In the genomic region with DNA sequence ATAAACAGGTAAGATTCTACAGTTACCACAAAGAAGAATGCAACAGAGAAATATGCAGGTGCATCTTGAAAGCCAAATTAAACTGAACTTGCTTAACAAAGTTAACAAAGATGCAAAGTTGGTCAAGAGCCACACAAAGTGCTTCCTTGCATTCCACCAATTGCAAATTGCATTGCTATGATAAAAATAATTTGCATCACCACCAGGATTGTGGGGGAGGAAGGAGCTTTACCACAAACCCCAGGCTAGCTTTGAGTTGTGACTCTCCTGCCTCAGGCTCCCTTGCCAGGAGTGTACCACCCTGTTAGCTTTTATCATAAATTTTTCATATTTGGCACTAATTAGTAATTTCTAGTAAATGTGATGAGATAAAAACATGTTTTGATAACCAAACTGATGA, we compare ENCODE assay signal across 20 mouse cellular contexts. TPM values are rescaled to one million over a fixed set of nuclear protein-coding genes. Genes with fewer than 3 reads are reported as not detected.
A peak's percentile ranks its signal among the peaks of the same experiment; 100 is the strongest.
DNase-seq lines count a peak whose midpoint lies in the region; ATAC-seq lines count a peak whose summit lies in the region.
"Had no signal": no experiment of that assay in that cellular context is flagged by ENCODE, and none has a peak within 500 bp of the region (broad histone marks: within the 10 kb centered on the region; RNA-seq: fewer than 3 reads in every experiment).

No protein-coding gene starts in this region.

- ATAC-seq in midbrain, embryonic 11.5 days (ENCODE audit: low FRiP score): no peak
- ATAC-seq in midbrain, embryonic 13.5 days: no peak
- ATAC-seq in granulocyte monocyte progenitor cell, adult 5-6 weeks (replicated peaks; ENCODE audit: poor library complexity, severe bottlenecking): peak; percentile 78
- peak; percentile 63 for ATAC-seq in megakaryocyte progenitor cell, adult 5-6 weeks (replicated peaks; ENCODE audit: poor library complexity)
- no peak for ATAC-seq in forebrain, embryonic 11.5 days (replicated peaks; ENCODE audit: low FRiP score)
- ATAC-seq: forebrain, embryonic 14.5 days; forebrain, embryonic 16.5 days had no signal

- no peak overlapping the region for H3K4me3 ChIP-seq in midbrain, embryonic 11.5 days (ENCODE audit: low read depth, low read length)
- no peak overlapping the region for H3K4me3 ChIP-seq in midbrain, embryonic 13.5 days (replicated peaks)
- no peak overlapping the region for H3K4me3 ChIP-seq in forebrain, embryonic 11.5 days (ENCODE audit: low read depth, low read length)
- H3K4me3 ChIP-seq: embryonic facial prominence, embryonic 10.5 days; embryonic facial prominence, embryonic 12.5 days; forebrain, embryonic 12.5 days had no signal

- no peak overlapping the region for H3K27ac ChIP-seq in midbrain, embryonic 11.5 days (ENCODE audit: low read depth, low read length)
- H3K27ac ChIP-seq in midbrain, embryonic 13.5 days: no peak overlapping the region
- H3K27ac ChIP-seq in forebrain, embryonic 11.5 days (ENCODE audit: low read depth, low read length): no peak overlapping the region
- H3K27ac ChIP-seq: embryonic facial prominence, embryonic 10.5 days; embryonic facial prominence, embryonic 12.5 days; forebrain, embryonic 12.5 days had no signal

- H3K9me3 ChIP-seq in midbrain, embryonic 11.5 days (ENCODE audit: control insufficient read depth, low read length): no peaks in the 10 kb centered on the region
- no peaks in the 10 kb centered on the region for H3K9me3 ChIP-seq in midbrain, embryonic 13.5 days
- no peaks in the 10 kb centered on the region for H3K9me3 ChIP-seq in forebrain, embryonic 11.5 days (ENCODE audit: control insufficient read depth, low read length)
- H3K9me3 ChIP-seq: embryonic facial prominence, embryonic 10.5 days; embryonic facial prominence, embryonic 12.5 days; forebrain, embryonic 12.5 days had no signal

- no peaks in the 10 kb centered on the region for H3K27me3 ChIP-seq in midbrain, embryonic 11.5 days (ENCODE audit: control insufficient read depth, insufficient read depth, low read length)
- no peaks in the 10 kb centered on the region for H3K27me3 ChIP-seq in midbrain, embryonic 13.5 days
- no peaks in the 10 kb centered on the region for H3K27me3 ChIP-seq in forebrain, embryonic 11.5 days (ENCODE audit: control insufficient read depth, insufficient read depth, low read length)
- H3K27me3 ChIP-seq: embryonic facial prominence, embryonic 12.5 days; forebrain, embryonic 12.5 days had no signal

- DNase-seq in midbrain, embryonic 11.5 days (ENCODE audit: low spot score, missing footprints): peak; percentile 60
- DNase-seq in 416B (ENCODE audit: low read depth): peak; percentile 73
- no peak for DNase-seq in forebrain, embryonic 11.5 days (ENCODE audit: low spot score)
- no peak for DNase-seq in cerebellum, postnatal 25 days
- DNase-seq: adrenal gland, adult 2 months; adrenal gland, postnatal 10 days; adrenal gland, postnatal 25 days; cerebellum, adult 11 months; cerebellum, adult 18-20 months; cerebellum, adult 8-10 months; cerebellum, adult 9-11 months; cerebellum, postnatal 14 days had no signal

- H3K4me2 ChIP-seq in midbrain, embryonic 11.5 days: no peak overlapping the region
- H3K4me2 ChIP-seq in midbrain, embryonic 13.5 days (replicated peaks): no peak overlapping the region
- no peak overlapping the region for H3K4me2 ChIP-seq in forebrain, embryonic 11.5 days (ENCODE audit: low read depth, low read length, severe bottlenecking)
- H3K4me2 ChIP-seq: embryonic facial prominence, embryonic 12.5 days; forebrain, embryonic 12.5 days had no signal

- H3K9ac ChIP-seq in midbrain, embryonic 11.5 days (ENCODE audit: low read length): no peak overlapping the region
- H3K9ac ChIP-seq in midbrain, embryonic 13.5 days (replicated peaks): no peak overlapping the region
- no peak overlapping the region for H3K9ac ChIP-seq in forebrain, embryonic 11.5 days (ENCODE audit: low read length)
- H3K9ac ChIP-seq: embryonic facial prominence, embryonic 12.5 days; forebrain, embryonic 12.5 days had no signal

- H3K36me3 ChIP-seq in midbrain, embryonic 11.5 days (ENCODE audit: control insufficient read depth, insufficient read depth, low read length): no peaks in the 10 kb centered on the region
- H3K36me3 ChIP-seq in midbrain, embryonic 13.5 days: no peaks in the 10 kb centered on the region
- H3K36me3 ChIP-seq in forebrain, embryonic 11.5 days (ENCODE audit: control insufficient read depth, insufficient read depth, low read length): no peaks in the 10 kb centered on the region
- H3K36me3 ChIP-seq: embryonic facial prominence, embryonic 10.5 days; embryonic facial prominence, embryonic 12.5 days; forebrain, embryonic 12.5 days had no signal

- H3K4me1 ChIP-seq in midbrain, embryonic 11.5 days (ENCODE audit: control insufficient read depth, insufficient read depth, low read length): peaks cover 4% of the 10 kb centered on the region; the same call in 1 of the 2 replicates
- H3K4me1 ChIP-seq in midbrain, embryonic 13.5 days (replicated peaks): peaks cover 8% of the 10 kb centered on the region
- H3K4me1 ChIP-seq in forebrain, embryonic 11.5 days (replicated peaks; ENCODE audit: control insufficient read depth, insufficient read depth, low read length): no peaks in the 10 kb centered on the region
- H3K4me1 ChIP-seq: embryonic facial prominence, embryonic 12.5 days; forebrain, embryonic 12.5 days had no signal

RNA-seq across cellular contexts. Expression of gene Arhgap11a, which starts 55.4 kb away (rescaled TPM):
- polyA plus RNA-seq in midbrain, embryonic 11.5 days (2014; fragmentation: Nextera tagmentation; extraction: Ambion mirVana): 6.6 and 7.5 TPM in 2 replicates
- polyA plus RNA-seq in midbrain, embryonic 13.5 days (2015; fragmentation: Nextera tagmentation; extraction: Ambion mirVana): 23.4 and 24.5 TPM in 2 replicates
- 38.8 and 47.1 TPM in 2 replicates for total RNA-seq in granulocyte monocyte progenitor cell, adult 5-6 weeks (2014; fragmentation: Nextera tagmentation)
- 43.6 and 46.7 TPM in 2 replicates for total RNA-seq in granulocyte monocyte progenitor cell, adult 5-6 weeks (2017)
- 42.4 and 43.0 TPM in 2 replicates for total RNA-seq in megakaryocyte progenitor cell, adult 5-6 weeks (2015)
- total RNA-seq in megakaryocyte progenitor cell, adult 5-6 weeks (2017): 35.9 and 50.3 TPM in 2 replicates
- polyA plus RNA-seq in forebrain, embryonic 11.5 days (2014; fragmentation: Nextera tagmentation; extraction: Ambion mirVana): 7.3 and 8.0 TPM in 2 replicates

Comparison
In these comparisons a context has a peak if more than half of its experiments do, and no peak if none do; other contexts are left out.
1. ATAC-seq: peak in granulocyte monocyte progenitor cell, adult 5-6 weeks (single experiment) and megakaryocyte progenitor cell, adult 5-6 weeks (single experiment); none in midbrain, embryonic 11.5 days (single experiment), midbrain, embryonic 13.5 days (single experiment) and forebrain, embryonic 11.5 days (single experiment).
2. DNase-seq: peak in midbrain, embryonic 11.5 days (single experiment) and 416B (single experiment); none in forebrain, embryonic 11.5 days (single experiment) and cerebellum, postnatal 25 days (0 of 2).